Mouse (Mus musculus): ENCODE data around the gene Yy1.

Gene Yy1

DNA sequence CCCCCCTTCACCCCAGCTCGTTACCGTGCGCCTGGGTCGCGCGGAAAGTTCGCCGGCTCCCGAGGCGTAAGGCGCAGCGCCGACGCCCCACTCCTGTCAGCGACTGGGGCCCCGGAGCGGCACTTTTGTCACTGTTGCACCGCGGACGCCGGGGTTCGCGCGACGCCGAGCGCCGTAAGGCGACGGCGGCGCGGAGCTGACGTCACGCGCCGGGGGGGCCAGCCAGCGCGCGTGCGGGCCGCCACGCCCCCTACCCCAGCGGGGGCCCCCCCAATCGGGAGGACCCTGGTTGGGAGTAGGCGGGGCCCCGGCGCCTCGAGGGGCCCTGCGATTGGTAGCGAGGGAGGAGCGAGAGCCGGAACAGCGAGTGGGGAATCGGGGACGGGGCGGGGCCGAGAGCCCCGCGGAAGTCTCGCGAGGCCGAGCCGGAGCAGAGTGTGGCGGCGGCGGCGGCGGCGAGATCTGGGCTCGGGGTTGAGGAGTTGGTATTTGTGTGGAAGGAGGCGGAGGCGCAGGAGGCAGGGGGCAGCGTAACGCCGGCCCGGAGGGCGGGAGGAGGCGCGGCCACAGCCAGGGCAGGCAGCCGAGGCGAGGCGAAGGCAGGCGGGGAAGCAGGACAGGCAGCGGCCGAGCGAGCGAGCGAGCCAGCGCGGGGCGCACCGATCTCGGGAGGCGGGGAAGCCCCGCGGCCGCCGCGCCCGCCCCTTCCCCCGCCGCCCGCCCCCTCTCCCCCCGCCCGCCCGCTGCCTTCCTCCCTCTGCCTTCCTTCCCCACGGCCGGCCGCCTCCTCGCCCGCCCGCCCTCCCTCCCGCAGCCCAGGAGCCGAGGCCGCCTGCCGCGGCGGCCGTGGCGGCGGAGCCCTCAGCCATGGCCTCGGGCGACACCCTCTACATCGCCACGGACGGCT lies at the start of gene Yy1:
TSS of gene Yy1 (plus strand) at position 428 of the 907 bp plus-strand sequence.
- peak; percentile 97 for DNase-seq (ENCODE audit: low read depth, low spot score)

DNA sequence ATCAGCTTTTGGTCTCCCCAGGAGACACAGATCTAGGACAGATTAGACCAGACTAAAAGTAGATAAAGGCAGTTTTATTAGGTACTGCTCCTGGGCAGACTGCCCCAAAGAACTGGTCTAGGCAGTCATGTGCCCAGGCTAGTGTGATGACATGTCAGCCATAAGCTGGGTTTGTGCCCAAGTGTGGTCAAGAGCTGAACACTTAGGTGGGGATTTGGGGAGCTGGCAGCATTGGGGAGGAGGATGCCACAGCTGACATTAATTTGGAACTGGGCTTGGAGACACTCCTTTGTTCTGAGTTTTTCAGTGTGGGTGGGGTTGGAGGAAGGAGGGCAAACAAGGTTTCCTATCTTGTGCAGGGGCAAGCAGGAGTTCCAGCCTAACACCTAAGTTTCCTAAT lies 46.8 kb upstream of the Yy1 start:
- no peak for DNase-seq (ENCODE audit: low read depth, low spot score)

- no peak for DNase-seq (ENCODE audit: low read depth, low spot score)
Measured at GRCm38 (mm10) chr12:108749019-108749418, 43.8 kb upstream of the Yy1 start.

DNA sequence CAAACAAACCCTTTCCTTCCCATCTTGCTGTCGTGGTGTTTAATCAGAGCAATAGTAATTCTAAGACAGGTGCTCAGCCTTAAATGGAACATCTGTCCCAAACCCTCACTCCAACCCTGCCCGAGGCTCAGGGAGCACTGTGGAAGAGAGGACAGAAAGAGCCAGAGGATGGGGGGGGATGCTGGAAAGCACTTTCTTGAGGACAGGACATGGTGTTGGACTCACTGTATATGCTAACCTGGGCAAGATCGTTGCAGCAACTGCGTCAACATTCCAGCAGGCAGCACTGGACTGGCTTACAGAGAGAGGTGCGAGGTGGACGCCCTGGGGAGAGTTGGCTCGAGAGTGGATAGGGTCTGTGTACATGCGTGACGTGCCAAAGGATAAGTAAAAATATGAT lies 43.3 kb upstream of the Yy1 start:
- no peak for DNase-seq (ENCODE audit: low read depth, low spot score)

- DNase-seq (ENCODE audit: low read depth, low spot score) = no peak
Measured at GRCm38 (mm10) chr12:108750226-108750625, 42.5 kb upstream of the Yy1 start.

- no peak for DNase-seq (ENCODE audit: low read depth, low spot score)
Measured at GRCm38 (mm10) chr12:108751790-108752189, 41.0 kb upstream of the Yy1 start.

DNA sequence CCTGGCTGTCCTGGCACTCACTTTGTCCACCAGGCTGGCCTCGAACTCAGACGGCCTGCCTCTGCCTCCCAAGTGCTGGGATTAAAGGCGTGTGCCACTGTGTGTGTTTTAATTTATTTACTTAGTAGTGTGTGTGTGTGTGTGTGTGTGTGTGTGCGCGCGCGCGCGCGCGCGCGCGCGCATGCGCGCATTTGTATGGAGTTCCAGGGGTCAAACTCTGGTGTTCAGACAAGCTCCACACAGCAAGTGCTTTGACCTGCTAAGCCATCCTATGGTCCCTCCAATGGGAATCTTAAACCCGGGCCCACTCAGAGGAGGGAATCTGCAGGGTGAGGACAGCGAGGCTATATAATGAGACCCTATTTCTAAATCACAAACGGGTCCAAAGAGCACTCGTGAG lies 37.6 kb upstream of the Yy1 start:
- DNase-seq (ENCODE audit: low read depth, low spot score) = no peak

- DNase-seq (ENCODE audit: low read depth, low spot score) = no peak
Measured at GRCm38 (mm10) chr12:108756611-108757010, 36.2 kb upstream of the Yy1 start.

DNA sequence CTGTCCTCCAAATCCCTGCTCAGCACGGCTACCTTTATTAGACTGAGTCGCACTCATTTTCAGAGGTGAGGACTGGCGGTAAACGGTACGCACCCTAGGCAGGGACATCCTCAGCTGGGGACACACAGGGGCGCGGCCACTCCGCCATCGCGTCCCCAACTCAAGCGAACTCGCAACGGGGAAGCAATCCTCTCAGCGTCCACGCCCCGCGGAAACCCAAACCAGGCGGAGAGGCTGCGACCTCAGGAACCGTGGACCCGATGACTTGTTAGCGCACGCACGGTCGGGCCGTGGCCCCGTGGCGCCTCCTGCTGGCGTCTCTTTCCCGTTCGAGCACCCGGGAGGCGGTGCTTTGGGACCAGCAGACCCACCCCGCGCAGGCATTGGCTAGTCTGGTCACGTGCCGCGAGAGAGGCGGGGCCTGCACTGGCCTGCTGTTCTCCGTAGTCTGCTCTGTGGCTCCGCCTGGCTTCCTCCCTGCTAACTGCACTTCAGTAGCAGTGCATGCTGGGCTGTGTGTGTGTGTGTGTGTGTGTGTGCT lies 35.0 kb upstream of the Yy1 start:
- peak; percentile 87 for DNase-seq (ENCODE audit: low read depth, low spot score)

GRCm38 (mm10) chr12:108758273-108758672 lies 34.5 kb upstream of the Yy1 start:
- DNase-seq (ENCODE audit: low read depth, low spot score) = no peak

DNA sequence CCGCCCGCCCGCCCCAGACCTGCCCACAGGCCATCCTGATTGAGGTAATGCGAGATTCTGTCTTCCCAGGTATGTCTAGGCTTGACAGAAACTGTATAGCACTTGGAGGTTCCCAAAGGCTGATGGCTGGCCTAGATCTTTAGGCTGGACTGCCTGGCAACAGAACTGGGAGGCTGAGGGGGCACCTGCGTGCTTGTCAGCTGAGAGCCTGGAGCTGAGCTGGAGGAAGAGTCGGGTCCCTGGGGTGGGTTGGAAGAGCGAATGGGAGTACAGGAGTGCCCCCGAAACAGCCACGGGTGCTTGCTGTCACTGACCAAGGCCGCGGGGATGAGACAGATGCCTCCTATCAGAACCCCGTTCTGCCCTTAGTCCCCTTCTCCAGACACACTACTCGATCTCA lies 34.1 kb upstream of the Yy1 start:
- no peak for DNase-seq (ENCODE audit: low read depth, low spot score)

DNA sequence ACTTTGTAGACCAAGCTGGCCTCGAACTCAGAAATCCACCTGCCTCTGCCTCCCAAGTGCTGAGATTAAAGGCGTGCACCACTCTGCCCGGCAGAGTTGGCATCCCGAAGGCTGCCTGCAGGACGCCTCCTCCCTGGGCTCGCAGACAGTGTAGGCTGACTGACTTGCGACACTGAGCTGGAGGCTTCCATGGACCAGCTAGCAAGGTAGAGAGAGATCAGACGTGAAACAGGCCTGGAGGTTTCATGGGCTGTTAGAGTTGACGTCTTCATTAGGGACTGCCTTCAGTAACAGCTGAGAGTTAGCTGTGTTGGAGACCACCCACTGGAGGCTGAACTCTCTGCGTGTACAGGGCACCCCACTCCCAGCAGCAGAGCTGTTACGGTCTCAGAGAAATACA lies 33.5 kb upstream of the Yy1 start:
- no peak for DNase-seq (ENCODE audit: low read depth, low spot score)

DNA sequence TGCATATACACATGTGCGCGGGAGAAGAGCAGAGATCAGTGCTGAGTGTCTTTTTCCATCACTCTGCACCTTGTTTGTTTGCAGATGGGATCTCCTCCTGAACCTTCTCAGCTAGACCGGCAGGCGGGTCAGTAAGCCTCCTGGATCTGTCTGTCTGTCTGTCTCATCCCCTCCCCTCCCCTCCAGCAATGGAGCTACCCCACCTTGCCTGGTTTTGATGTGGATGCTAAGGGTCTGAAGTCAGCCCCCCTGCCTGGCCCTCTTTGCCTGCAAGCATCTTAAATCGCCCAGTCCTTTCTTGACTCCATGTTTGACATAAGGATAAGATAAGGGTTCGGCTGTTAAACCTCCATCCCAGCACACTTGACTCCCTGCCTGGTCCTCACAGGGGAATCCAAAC lies 32.8 kb upstream of the Yy1 start:
- no peak for DNase-seq (ENCODE audit: low read depth, low spot score)

DNA sequence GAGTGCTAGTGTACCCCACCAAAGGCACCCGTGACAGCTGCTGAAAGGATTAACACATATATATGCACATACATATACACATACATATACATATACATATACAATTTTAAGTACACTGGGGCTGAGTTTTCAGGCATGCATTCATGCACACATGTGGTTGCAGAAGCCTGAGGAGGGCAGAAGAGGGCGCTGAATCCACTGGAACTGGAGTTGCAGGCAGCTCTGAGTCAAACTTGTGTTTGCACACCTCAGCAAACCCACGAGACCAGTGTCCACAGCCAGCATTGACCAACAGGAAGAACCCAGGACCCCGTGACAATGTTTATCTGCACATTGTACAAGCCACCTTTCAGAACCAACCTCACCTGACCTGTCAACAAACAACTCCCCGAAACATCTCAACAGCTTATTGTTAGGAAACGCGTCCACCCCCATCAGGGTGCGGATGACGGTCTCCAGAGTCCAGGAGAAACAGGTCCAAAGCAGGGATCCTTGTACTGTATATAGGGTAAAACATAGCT lies 32.2 kb upstream of the Yy1 start:
- no peak for DNase-seq (ENCODE audit: low read depth, low spot score)

DNA sequence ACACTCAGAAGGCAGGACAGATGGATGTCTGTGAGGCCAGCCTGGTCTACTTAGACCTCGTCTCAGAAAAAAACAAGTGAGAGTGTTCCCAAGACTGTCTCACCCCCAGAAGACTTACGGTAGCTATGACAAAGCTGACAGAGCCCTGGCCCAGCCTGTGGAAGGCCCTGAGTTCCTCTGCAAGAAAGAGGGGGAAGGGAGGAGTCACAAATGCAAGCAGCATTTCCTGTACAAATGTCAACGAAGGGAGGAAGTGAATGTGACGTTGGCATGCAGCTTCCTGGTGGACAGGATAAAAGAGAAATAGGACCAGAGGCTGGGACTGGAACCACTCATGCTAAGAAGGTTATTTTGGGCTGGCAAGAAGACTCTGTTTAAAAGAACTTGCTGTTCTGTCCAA lies 31.6 kb upstream of the Yy1 start:
- DNase-seq (ENCODE audit: low read depth, low spot score) = no peak

DNA sequence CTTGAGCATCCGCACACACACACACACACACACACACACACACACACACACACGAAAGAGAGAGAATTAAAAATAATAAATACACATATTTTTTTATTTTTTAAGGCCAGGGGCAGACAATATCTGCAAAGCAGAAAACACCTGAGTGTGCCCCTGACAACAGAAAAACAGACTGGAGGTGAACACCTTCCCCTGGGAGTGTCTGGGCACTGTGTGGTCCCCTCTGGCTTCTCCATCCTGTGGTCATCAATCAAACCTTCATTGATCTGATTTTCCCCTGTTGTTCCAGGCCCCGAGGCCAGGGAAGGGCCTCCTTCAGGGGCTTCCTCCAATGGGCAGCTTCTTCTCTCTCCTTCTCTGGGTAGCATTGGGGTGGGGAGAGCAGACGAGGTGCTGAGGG lies 31.1 kb upstream of the Yy1 start:
- DNase-seq (ENCODE audit: low read depth, low spot score) = no peak

DNA sequence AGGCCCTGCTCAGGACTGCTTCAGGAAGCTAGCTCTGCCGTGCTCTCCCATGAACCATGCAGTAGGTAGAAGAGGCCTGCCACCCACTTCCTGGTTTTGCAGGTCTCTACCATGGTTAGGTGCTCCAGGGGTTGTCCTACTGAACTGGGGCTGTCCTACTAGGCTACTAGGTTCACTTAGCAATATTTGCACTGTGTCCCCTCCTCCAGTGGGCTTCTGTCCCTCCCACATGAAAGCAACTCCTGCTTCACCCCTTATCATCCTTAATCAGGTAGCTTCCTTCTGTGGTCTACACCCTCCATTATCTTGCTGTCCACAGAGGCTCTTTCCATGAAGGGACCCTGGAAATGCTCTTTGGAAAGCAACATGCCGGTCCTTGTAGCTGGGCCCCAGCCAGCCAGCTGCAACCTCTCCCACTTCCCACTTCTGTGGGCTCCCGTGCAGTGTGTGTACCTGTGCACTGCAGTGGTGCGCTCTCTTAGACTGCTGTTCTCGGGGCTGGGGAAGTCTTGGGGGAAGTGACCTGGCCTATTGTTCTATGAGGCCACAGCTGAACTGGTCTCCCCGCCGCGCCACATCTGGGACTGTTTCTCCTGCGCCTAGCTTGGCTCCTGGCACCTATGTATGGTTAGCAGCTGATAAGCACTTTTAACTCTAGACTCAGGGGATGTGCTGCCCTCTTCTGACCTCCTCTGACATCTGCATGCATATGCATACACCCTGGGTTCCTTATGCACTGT lies 29.5 kb upstream of the Yy1 start:
- DNase-seq (ENCODE audit: low read depth, low spot score) = no peak

GRCm38 (mm10) chr12:108764917-108765678 lies 27.7 kb upstream of the Yy1 start:
- DNase-seq (ENCODE audit: low read depth, low spot score) = no peak

DNA sequence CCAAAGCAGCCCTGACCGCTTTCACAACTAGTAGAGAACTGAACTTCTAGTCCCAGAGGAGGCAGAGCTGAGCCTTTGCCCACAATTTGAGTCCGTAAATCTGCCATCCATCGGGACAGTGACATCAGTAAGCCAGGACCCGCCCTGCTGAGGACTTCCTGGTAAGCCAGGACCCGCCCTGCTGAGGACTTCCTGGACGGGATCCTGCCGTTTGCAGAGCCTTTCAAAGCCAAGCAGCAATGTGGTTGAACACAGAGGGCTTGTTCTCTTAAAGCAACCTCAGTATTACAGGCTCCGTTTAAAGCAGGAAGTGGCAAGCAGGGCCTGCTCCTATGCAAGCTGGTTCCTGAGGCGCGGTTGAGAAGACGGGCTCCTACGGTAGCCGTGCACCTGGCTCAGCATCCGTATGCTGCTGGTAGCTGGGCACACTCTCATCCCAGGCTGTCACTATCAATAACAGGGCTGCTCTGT lies 27.0 kb upstream of the Yy1 start:
- DNase-seq (ENCODE audit: low read depth, low spot score) = no peak

- DNase-seq (ENCODE audit: low read depth, low spot score) = no peak
Measured at GRCm38 (mm10) chr12:108766316-108766715, 26.5 kb upstream of the Yy1 start.

GRCm38 (mm10) chr12:108766866-108767265 lies 25.9 kb upstream of the Yy1 start:
- no peak for DNase-seq (ENCODE audit: low read depth, low spot score)

Measured in brain, embryonic 18.5 days (tissue).